Mouse (Mus musculus) testis, adult 2 months (tissue): ENCODE results near the gene Pth1r.

Experiments
- CTCF ChIP-seq: fragments of 200-500 bp; IDR thresholded peaks from 2 replicates; pipeline ENCODE4 v1.5.1; 2012; ENCODE audit warnings: low read depth, mild to moderate bottlenecking, inconsistent platforms, low read length, moderate library complexity; ENCODE audit not compliant: control insufficient read depth, insufficient read depth, insufficient replicate concordance
- POLR2A ChIP-seq: fragments of 200-500 bp; IDR thresholded peaks from 2 replicates; pipeline ENCODE4 v1.6.1; 2012; ENCODE audit warnings: low read depth, mild to moderate bottlenecking, inconsistent platforms, low read length, moderate library complexity; ENCODE audit not compliant: control insufficient read depth

DNA sequence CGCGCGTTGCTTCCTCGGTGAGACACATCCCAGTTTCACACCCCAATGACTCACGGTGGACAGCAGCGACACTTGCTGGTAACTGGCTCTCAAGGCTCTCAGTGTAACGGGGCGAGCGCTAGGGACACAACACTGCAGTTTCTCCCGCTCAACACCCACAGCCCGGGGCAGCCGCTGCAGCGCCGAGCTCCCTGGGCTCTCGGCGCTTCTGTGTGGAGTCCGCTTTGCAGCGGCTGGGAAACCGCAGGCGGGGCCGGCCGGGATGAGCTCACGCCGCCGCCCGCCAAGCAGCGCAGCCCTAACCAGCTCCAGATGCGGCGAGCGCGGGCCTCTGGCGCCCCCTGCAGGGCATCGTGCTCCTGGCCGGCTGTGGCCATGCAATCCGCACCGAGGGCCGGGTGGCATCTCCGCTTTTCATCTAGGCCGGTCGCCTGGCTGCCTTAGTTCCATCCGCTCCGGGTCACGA, 34.3 kb upstream of the Pth1r start:
- TF ChIP-seq CTCF: peak; percentile 92
- TF ChIP-seq POLR2A: no peak
